Mouse (Mus musculus) cortical plate, adult 2 months (tissue): Measurements from ENCODE around the gene Trim47. TPM values are rescaled to one million over a fixed set of nuclear protein-coding genes. Genes with fewer than 3 reads are reported as not detected.
A peak's percentile ranks its signal among the peaks of the same experiment; 100 is the strongest.
"Not testable (repeated sequence)": the region's sequence is repeated elsewhere in the genome, so short reads cannot be mapped to it uniquely, and the experiment has no call there.

ENCODE experiments used
- H3K27ac ChIP-seq: fragments of 200-500 bp; 2 replicates; pipeline ENCODE4 v1.5.1; 2012; ENCODE audit warnings: low read length, control low read depth, inconsistent platforms; ENCODE audit not compliant: insufficient read depth
- H3K4me1 ChIP-seq: fragments of 200-500 bp; 2 replicates; pipeline ENCODE4 v1.6.1; 2011; ENCODE audit warnings: low read length; ENCODE audit not compliant: control insufficient read depth, insufficient read depth
- H3K4me3 ChIP-seq: fragments of 200-500 bp; 2 replicates; pipeline ENCODE4 v1.5.1; 2011; ENCODE audit warnings: mild to moderate bottlenecking, low read length, control low read depth; ENCODE audit not compliant: insufficient read depth
- CTCF ChIP-seq: fragments of 200-500 bp; IDR thresholded peaks from 2 replicates; pipeline ENCODE4 v1.5.1; 2011; ENCODE audit warnings: mild to moderate bottlenecking, control low read depth, low read length; ENCODE audit not compliant: insufficient read depth; ENCODE audit errors: extremely low read depth
- POLR2A ChIP-seq: fragments of 200-500 bp; IDR thresholded peaks from 2 replicates; pipeline ENCODE4 v1.6.1; 2011; ENCODE audit warnings: mild to moderate bottlenecking, low read length, control low read depth; ENCODE audit not compliant: insufficient read depth; ENCODE audit errors: extremely low read depth
- polyA plus RNA-seq: library from polyadenylated mRNA; depleted of rRNA; stranded (reverse); fragments of >200 nt; gene quantifications from 2 replicates; pipeline ENCODE4 v1.2.3, GENCODE M21; 2012

Trim47 gene
- polyA plus RNA-seq, 1 experiment = 6.2 TPM

DNA sequence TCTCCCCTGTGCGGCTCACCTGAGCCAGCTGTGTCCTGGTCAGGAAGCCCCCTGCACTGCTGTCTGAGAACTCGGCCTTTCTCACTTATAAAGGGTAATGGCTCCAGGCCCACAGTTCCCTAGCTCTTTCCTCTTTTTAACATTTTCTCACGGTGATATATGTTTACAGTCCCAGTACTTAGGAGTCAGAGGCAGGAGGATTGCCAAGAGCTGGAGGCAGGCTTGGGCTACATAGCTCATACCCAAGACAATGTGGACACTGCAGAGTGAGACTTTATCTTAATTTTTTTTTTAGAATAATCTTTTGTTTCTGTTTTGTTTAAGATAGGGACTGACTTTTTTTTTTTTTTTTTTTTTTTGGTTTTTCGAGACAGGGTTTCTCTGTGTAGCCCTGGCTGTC, 24.5 kb downstream of the Trim47 start:
- H3K27ac ChIP-seq = peak overlapping the region; percentile 84
- no peak overlapping the region for H3K4me3 ChIP-seq
- no peaks in the 10 kb centered on the region; the same call in 1 of the 2 replicates for H3K4me1 ChIP-seq
- TF ChIP-seq POLR2A = no peak
- TF ChIP-seq CTCF = no peak

- Histone ChIP-seq H3K27ac (peak overlapping the region; percentile 84), H3K4me1 (no peaks in the 10 kb centered on the region; the same call in 1 of the 2 replicates), H3K4me3 (no peak overlapping the region)
- no peak for TF ChIP-seq CTCF
- no peak for TF ChIP-seq POLR2A
These were observed 25.1 kb downstream of the Trim47 start for GRCm38 (mm10) chr11:116101931-116102381.

DNA sequence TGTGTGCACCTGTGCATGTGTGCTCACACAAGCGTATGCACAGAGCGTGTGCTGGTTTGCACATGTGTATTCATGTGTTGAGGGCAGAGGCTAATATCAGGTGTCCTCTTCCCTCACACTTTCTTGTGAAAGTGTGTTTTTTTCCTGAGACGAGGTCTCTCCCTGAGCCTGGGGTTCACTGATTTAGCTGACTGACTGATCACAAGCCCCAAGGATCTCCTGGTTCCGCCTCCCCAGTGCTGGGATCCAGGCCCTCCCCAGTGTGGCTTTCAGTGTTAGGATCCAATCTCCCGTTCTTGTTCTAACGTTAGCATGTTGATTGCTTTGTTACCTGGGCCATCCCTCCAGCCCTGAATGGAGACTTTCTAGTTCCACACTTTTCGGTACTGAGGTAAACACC, 26.2 kb downstream of the Trim47 start:
- Histone ChIP-seq H3K27ac (peak overlapping the region; percentile 21; the same call in 1 of the 2 replicates), H3K4me1 (no peaks in the 10 kb centered on the region; the same call in 1 of the 2 replicates), H3K4me3 (no peak overlapping the region)
- TF ChIP-seq CTCF = no peak
- TF ChIP-seq POLR2A = no peak

DNA sequence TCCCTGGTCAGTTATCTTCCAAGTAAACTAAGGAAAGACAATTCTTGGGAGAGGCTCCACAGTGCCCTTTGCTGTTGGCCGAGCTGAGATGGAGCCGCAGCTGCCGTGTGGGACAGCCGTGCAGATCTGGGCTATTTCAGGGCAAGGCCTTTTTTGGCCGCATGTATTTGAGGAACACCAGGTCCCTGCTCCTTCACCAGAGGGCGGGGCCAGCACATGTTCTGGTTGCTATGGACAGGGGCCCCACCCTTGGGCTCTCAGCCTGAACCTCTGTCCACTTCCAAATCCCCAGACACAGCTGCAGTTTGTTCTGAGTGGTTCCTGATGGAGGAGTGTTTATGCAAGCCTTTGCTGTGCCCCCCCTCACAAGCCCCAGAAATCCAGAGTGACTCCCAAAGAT, 26.6 kb downstream of the Trim47 start:
- Histone ChIP-seq H3K4me1 (no peaks in the 10 kb centered on the region; the same call in 1 of the 2 replicates), H3K27ac (peak overlapping the region; percentile 33; the same call in 1 of the 2 replicates), H3K4me3 (no peak overlapping the region)
- no peak for TF ChIP-seq CTCF
- no peak for TF ChIP-seq POLR2A

GRCm38 (mm10) chr11:116099462-116099861, 27.5 kb downstream of the Trim47 start:
- Histone ChIP-seq H3K4me3 (no peak overlapping the region), H3K4me1 (no peaks in the 10 kb centered on the region), H3K27ac (no peak overlapping the region)
- TF ChIP-seq CTCF = no peak
- no peak for TF ChIP-seq POLR2A

DNA sequence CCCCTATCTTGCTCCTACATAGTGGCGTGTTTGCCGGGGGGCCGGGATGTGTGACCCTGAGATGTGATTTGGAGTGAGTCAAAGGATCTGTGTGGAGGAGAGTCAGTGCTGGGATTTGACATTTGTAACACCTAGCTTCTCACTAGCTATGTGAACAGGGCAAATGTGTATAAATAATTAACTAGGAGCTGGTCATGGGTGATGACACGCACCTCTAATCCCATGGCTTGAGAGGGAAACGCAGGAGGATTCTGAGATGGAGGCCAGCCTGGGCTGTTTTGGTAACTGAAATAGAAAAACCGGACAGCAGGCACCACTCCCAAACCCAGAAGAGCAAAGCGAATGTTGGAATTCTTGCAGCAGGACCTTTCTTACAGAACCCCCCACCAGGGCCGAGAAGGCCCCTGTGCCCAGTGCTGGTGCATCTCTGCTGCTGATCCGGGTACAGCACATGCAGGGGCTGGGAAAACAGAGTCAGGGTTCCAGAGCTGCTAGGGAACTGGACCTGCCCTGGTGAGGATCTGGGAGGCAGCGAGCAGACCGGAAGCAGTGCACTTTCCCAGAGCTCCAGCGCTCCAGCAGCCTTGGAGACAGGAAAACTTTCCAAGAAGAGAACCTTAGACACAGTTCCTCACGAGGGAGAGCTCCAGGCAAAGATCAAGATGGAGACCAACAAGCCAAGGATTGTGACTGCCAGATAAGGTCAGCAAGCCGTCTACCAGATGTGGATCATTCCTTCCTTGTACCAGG, 28.1 kb downstream of the Trim47 start:
- Histone ChIP-seq H3K4me3 (no peak overlapping the region), H3K4me1 (no peaks in the 10 kb centered on the region), H3K27ac (peak overlapping the region; percentile 59; the same call in 1 of the 2 replicates)
- no peak for TF ChIP-seq CTCF

DNA sequence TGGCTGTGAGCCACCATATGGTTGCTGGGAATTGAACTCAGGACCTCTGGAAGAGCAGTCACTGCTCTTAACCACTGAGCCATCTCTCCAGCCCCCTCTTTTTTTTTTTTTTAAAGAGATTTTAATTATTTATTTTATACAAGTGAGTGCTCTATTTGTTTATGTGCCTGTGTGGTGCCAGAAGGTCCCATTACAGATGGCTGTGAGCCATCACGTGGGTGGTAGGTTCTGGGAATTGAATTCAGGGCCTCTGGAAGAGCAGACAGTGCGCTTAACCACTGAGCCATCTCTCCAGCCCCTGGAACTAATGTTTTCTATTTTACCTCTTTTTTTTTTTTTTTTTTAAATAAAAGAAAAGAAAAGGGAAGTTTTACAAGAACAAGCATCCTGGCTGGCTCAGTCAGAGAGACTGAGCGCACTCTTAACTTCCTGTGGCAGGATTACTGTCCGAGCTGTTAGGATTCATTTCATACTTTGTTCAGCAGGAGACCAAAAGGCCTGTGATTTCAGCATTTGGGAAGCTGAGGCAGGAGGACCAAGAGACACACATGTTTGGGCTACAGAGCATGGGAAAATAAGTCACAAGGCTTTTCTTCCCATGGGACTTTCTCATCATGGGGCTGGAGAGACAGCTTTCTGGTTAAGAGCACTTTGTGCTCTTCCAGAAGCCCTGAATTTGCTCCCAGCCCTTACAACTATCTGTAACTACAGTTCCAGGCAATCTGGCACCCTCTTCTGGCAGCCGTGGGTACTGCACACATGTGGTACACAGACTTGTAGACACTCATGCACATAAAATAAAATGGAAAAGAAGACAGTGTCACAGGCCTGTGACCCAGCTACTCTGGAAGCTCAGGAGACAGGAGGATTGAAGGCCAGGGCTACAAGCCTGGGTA, 30.5 kb downstream of the Trim47 start:
- H3K27ac ChIP-seq = no peak overlapping the region
- no peak for TF ChIP-seq POLR2A
- peak; percentile 30; the same call in 1 of the 2 replicates for TF ChIP-seq CTCF
- no peak overlapping the region for H3K4me3 ChIP-seq
- no peaks in the 10 kb centered on the region for H3K4me1 ChIP-seq

DNA sequence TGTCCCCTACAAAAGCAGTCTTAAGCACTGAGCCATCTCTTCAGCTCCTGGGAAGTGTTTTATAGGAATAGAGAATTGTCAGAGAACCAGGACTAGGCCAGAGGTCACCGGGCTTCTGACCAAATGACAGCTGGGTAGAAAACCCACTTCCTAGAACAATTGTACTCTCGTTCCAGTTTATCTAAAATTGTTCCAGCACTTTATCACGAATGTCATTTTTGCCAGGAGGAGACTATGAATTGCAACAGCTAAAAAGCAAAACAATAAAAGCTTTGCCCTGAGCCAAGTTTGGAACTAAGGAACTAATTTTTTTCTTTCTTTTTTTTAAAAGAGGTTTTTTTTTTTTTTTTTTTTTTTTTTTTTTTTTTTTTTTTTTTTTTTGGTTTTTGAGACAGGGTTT, 31.4 kb downstream of the Trim47 start:
- Histone ChIP-seq H3K27ac (no peak overlapping the region), H3K4me3 (no peak overlapping the region), H3K4me1 (no peaks in the 10 kb centered on the region)
- TF ChIP-seq CTCF (no peak), POLR2A (no peak)

DNA sequence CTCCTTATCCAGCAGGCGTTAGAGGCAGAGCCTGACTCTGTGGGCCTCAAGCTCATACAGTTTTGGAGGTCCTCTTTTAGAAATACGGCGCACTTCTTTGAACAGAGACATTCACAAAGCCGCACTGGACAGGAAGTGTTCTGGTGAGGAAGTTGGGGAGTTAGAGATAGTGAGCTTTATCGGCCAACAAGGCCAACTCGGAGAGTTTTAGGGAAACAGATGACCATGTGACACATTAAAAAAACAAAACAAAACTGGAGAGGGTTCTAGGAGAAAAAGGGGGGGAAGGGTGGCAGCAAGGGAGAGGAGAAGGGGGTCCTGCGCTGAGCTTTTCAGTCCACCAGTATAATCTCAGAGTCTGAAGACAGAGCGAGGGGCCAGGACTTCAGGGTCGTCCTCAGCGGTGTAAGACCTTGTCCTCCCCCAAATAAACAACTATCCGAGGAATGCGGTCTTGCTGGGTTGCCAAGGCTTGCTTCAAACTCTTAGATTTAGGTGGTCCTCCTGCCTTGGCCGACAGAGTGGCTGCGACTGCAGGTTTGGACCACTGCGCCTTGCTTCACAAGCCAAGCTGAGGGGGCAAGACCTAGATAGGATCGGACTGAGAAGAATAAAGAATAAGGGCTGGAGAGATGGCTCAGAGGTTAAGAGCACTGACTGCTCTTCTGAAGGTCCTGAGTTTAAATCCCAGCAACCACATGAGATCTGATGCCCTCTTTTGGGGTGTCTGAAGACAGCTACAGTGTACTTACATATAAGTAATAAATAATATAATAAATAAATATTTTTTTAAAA, 33.0 kb downstream of the Trim47 start:
- TF ChIP-seq POLR2A (no peak), CTCF (no peak)
- H3K27ac ChIP-seq = peak overlapping the region; percentile 87
- H3K4me1 ChIP-seq = no peaks in the 10 kb centered on the region
- no peak overlapping the region for H3K4me3 ChIP-seq

DNA sequence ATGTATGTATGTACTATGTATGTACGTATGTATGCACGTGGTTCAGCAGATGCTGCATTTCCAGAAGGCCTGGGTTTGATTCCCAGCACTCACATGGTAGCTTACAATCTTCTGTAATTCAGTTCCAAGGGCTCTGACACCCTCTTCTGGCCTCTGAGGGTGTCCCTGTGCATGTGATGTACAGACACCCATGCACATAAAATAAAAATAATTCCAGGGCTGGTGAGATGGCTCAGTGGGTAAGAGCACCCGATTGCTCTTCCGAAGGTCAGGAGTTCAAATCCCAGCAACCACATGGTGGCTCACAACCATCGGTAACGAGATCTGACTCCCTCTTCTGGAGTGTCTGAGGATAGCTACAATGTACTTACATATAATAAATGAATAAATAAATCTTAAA, 34.1 kb downstream of the Trim47 start:
- H3K4me1 ChIP-seq, H3K27ac ChIP-seq: not testable (repeated sequence)

More for the DNA sequence above, 34.1 kb downstream of the Trim47 start:
- H3K4me3 ChIP-seq = not testable (repeated sequence)
